Mouse (Mus musculus): ENCODE measurements at regions not wholly inside any gene's neighbourhood (a gene's known extent, or its start where the extent isn't known, plus 50 kb on each side); places are given as distances from the start of the nearest gene placed in this dataset.

- Histone ChIP-seq H3K27ac (no peak overlapping the region), H3K4me3 (replicated peaks) (no peak overlapping the region), H3K9me3 (replicated peaks) (no peaks in the 10 kb centered on the region), H3K4me1 (replicated peaks) (no peaks in the 10 kb centered on the region), H3K36me3 (no peaks in the 10 kb centered on the region), H3K9ac (no peak overlapping the region), H3K27me3 (no peaks in the 10 kb centered on the region), H3K4me2 (no peak overlapping the region)
- 50% methylated on average over 5 of the region's 5 CpGs for WGBS (ENCODE audit: insufficient replicate concordance)
- ATAC-seq (ENCODE audit: low read depth), result no peak
- DNase-seq, result no peak
Observed at GRCm38 (mm10) chr5:29030525-29030924, 165.3 kb upstream of the Rnf32 start.

- Histone ChIP-seq H3K9ac (no peak overlapping the region), H3K4me3 (replicated peaks) (no peak overlapping the region), H3K9me3 (replicated peaks) (no peaks in the 10 kb centered on the region), H3K36me3 (no peaks in the 10 kb centered on the region), H3K27ac (no peak overlapping the region), H3K4me1 (replicated peaks) (no peaks in the 10 kb centered on the region), H3K4me2 (no peak overlapping the region), H3K27me3 (no peaks in the 10 kb centered on the region)
- WGBS (ENCODE audit: insufficient replicate concordance), result 48% methylated on average over 5 of the region's 5 CpGs
- DNase-seq, result no peak
- no peak for ATAC-seq (ENCODE audit: low read depth)
Observed at GRCm38 (mm10) chr5:29029957-29030356, 165.8 kb upstream of the Rnf32 start.

- H3K27me3 ChIP-seq, result no peaks in the 10 kb centered on the region
- no peak overlapping the region for H3K4me2 ChIP-seq
- no peaks in the 10 kb centered on the region for H3K36me3 ChIP-seq
- ATAC-seq (ENCODE audit: low read depth) (no peak), DNase-seq (no peak)
- no peaks in the 10 kb centered on the region for H3K4me1 ChIP-seq (replicated peaks)
- H3K9me3 ChIP-seq (replicated peaks), result no peaks in the 10 kb centered on the region
- no peak overlapping the region for H3K4me3 ChIP-seq (replicated peaks)
- H3K27ac ChIP-seq, result no peak overlapping the region
- no peak overlapping the region for H3K9ac ChIP-seq
Observed at GRCm38 (mm10) chr5:29025045-29025444, 170.7 kb upstream of the Rnf32 start.

DNA sequence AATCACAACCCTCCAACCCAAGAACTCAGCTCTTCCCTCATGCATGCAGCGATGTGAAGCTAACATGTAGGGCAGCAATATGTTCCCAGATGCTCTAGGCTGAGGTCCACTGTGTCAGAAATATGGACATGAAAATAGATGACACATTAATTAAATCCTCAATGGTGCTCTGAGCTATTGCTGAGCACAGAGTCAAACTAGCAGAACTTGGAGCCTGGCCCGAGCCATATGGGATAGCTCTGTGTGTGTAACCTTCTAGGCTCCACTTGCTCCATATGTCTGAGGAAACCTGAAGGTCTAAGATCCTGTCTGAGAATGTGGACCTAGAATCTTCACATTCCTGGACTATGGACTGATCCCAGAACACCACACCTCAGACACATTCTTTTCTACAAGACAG, 203.0 kb upstream of the Rnf32 start:
- H3K9ac ChIP-seq, result no peak overlapping the region
- H3K4me2 ChIP-seq, result no peak overlapping the region
- no peaks in the 10 kb centered on the region for H3K27me3 ChIP-seq
- H3K36me3 ChIP-seq, result no peaks in the 10 kb centered on the region
- WGBS (ENCODE audit: insufficient replicate concordance), result 50% methylated on average over 2 of the region's 2 CpGs
- H3K4me1 ChIP-seq (replicated peaks), result no peaks in the 10 kb centered on the region
- no peak overlapping the region for H3K27ac ChIP-seq
- no peak for DNase-seq
- no peak overlapping the region for H3K4me3 ChIP-seq (replicated peaks)
- H3K9me3 ChIP-seq (replicated peaks), result no peaks in the 10 kb centered on the region
- ATAC-seq (ENCODE audit: low read depth), result no peak

GRCm38 (mm10) chr5:28979932-28980331, 215.9 kb upstream of the Rnf32 start:
- no peak for ATAC-seq (ENCODE audit: low read depth)
- H3K27ac ChIP-seq, result no peak overlapping the region
- H3K36me3 ChIP-seq, result no peaks in the 10 kb centered on the region
- no peaks in the 10 kb centered on the region for H3K9me3 ChIP-seq (replicated peaks)
- DNase-seq, result no peak
- no peaks in the 10 kb centered on the region for H3K4me1 ChIP-seq (replicated peaks)
- no peaks in the 10 kb centered on the region for H3K27me3 ChIP-seq
- WGBS (ENCODE audit: insufficient replicate concordance), result 30% methylated on average over 1 of the region's 1 CpGs
- H3K4me2 ChIP-seq, result no peak overlapping the region
- no peak overlapping the region for H3K4me3 ChIP-seq (replicated peaks)
- H3K9ac ChIP-seq, result no peak overlapping the region

- Histone ChIP-seq H3K4me2 (no peak overlapping the region), H3K36me3 (no peaks in the 10 kb centered on the region), H3K9ac (no peak overlapping the region), H3K27me3 (no peaks in the 10 kb centered on the region), H3K4me1 (replicated peaks) (no peaks in the 10 kb centered on the region), H3K9me3 (replicated peaks) (no peaks in the 10 kb centered on the region), H3K4me3 (replicated peaks) (no peak overlapping the region), H3K27ac (no peak overlapping the region)
- no peak for DNase-seq
- no peak for ATAC-seq (ENCODE audit: low read depth)
- WGBS (ENCODE audit: insufficient replicate concordance), result 59% methylated on average over 2 of the region's 2 CpGs
Observed at GRCm38 (mm10) chr5:28970404-28970803, 225.4 kb upstream of the Rnf32 start.

- no peak overlapping the region for H3K4me3 ChIP-seq (replicated peaks)
- H3K36me3 ChIP-seq, result no peaks in the 10 kb centered on the region
- no peaks in the 10 kb centered on the region for H3K9me3 ChIP-seq (replicated peaks)
- H3K9ac ChIP-seq, result no peak overlapping the region
- no peak overlapping the region for H3K27ac ChIP-seq
- no peaks in the 10 kb centered on the region for H3K4me1 ChIP-seq (replicated peaks)
- ATAC-seq (ENCODE audit: low read depth) (no peak), DNase-seq (no peak)
- no peaks in the 10 kb centered on the region for H3K27me3 ChIP-seq
- H3K4me2 ChIP-seq, result no peak overlapping the region
Observed at GRCm38 (mm10) chr5:28955036-28955435, 240.8 kb upstream of the Rnf32 start.

DNA sequence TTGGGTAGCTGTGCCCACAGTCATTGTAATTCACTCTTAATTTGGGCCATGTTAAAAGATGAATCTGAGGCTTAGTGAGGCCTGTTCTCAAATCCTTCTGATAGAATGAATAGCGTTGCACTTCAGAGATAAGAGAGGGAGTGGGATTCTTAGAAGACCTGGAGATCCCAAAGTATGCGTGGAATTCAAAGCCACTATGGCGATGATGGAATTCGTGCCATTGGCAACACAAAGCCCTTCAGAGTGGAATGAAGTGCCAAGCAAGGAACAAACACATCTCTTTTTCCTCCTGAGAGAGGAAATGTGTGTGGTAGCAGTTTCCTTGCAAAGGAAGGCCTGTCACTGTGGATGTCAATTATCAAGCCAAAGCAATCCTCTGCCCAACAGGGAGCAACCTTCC, 248.3 kb upstream of the Rnf32 start:
- Histone ChIP-seq H3K4me1 (replicated peaks) (no peaks in the 10 kb centered on the region; the same call in 1 of the 2 replicates), H3K9ac (no peak overlapping the region), H3K27ac (no peak overlapping the region), H3K9me3 (replicated peaks) (no peaks in the 10 kb centered on the region), H3K36me3 (no peaks in the 10 kb centered on the region), H3K27me3 (no peaks in the 10 kb centered on the region), H3K4me3 (replicated peaks) (no peak overlapping the region), H3K4me2 (no peak overlapping the region)
- DNase-seq (no peak), ATAC-seq (ENCODE audit: low read depth) (no peak)
- 44% methylated on average over 4 of the region's 4 CpGs for WGBS (ENCODE audit: insufficient replicate concordance)

- H3K4me3 ChIP-seq (replicated peaks), result no peak overlapping the region
- WGBS (ENCODE audit: insufficient replicate concordance), result 46% methylated on average over 13 of the region's 13 CpGs
- ATAC-seq (ENCODE audit: low read depth) (no peak), DNase-seq (no peak)
- H3K9ac ChIP-seq, result no peak overlapping the region
- H3K27me3 ChIP-seq, result no peaks in the 10 kb centered on the region
- H3K27ac ChIP-seq, result no peak overlapping the region
- H3K4me2 ChIP-seq, result no peak overlapping the region
- no peaks in the 10 kb centered on the region; the same call in 1 of the 2 replicates for H3K4me1 ChIP-seq (replicated peaks)
- H3K9me3 ChIP-seq (replicated peaks), result no peaks in the 10 kb centered on the region
- no peaks in the 10 kb centered on the region for H3K36me3 ChIP-seq
Observed at GRCm38 (mm10) chr5:28943571-28944316, 252.0 kb upstream of the Rnf32 start.

DNA sequence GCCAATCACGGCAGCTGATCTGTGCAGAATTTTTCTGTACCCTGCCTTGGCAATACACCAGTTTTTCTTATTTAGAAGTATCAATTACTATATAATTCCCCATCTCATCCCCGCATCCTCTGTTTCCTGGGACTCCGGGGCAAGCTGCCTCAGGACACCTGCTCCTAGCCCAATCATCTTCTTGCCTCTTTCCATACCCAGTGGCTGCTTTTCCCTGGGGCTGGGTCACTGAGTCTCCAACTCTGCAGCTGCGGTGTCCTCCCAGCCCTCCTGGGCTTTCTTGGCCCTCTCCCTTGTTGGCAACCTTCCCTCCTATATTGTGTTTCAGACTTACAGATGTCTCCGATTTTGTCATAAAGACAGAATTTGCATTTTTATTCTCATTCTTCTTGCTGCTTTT, 254.8 kb upstream of the Rnf32 start:
- H3K4me3 ChIP-seq (replicated peaks), result no peak overlapping the region
- no peaks in the 10 kb centered on the region; the same call in 1 of the 2 replicates for H3K4me1 ChIP-seq (replicated peaks)
- no peak overlapping the region for H3K9ac ChIP-seq
- ATAC-seq (ENCODE audit: low read depth), result no peak
- H3K27ac ChIP-seq, result no peak overlapping the region
- 69% methylated on average over 5 of the region's 5 CpGs for WGBS (ENCODE audit: insufficient replicate concordance)
- H3K4me2 ChIP-seq, result no peak overlapping the region
- no peaks in the 10 kb centered on the region for H3K36me3 ChIP-seq
- DNase-seq, result no peak
- H3K9me3 ChIP-seq (replicated peaks), result no peaks in the 10 kb centered on the region
- H3K27me3 ChIP-seq, result no peaks in the 10 kb centered on the region

DNA sequence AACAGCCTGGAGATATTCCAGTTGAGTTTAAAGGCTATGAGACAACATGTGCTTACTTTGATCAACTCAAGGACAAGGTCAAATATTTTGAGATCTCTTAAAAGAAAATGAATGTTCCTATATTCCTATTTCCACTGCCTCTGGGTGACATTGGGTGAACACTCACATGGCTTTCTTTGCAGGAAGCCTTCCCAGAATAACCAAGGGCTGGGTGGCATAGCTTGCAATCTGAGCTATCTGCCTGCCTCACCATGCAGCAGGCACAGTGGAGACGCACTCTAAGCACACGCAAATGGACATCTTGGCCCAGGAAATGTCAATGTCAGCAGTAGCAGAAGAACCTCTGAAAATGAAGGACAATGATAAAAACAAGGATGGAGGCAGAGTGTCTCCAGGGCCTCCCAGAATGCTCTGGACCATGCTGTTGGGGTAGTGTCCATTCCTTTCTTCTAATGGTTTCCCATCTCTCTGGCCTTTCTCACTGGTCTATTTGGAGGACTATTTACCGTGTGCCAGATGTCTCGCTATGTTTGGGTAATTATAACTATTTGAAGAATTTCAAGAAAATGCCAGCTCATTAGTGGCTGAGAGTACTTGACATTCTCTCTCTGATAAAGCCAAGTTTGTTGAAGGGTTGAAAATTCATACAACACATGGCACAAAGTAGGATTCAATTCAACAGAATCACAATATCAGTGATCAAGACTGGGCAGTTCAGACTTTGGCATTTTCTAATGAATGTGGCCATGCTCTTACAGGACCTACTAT, 276.3 kb upstream of the Rnf32 start:
- 75% methylated on average over 4 of the region's 4 CpGs for WGBS (ENCODE audit: insufficient replicate concordance)
- Histone ChIP-seq H3K36me3 (no peaks in the 10 kb centered on the region), H3K9ac (no peak overlapping the region), H3K27me3 (no peaks in the 10 kb centered on the region), H3K9me3 (replicated peaks) (no peaks in the 10 kb centered on the region), H3K4me1 (replicated peaks) (no peaks in the 10 kb centered on the region), H3K27ac (no peak overlapping the region), H3K4me3 (replicated peaks) (no peak overlapping the region), H3K4me2 (no peak overlapping the region)
- ATAC-seq (ENCODE audit: low read depth) (no peak), DNase-seq (no peak)

- ATAC-seq (ENCODE audit: low read depth) (no peak), DNase-seq (no peak)
- Histone ChIP-seq H3K27me3 (no peaks in the 10 kb centered on the region), H3K4me3 (replicated peaks) (no peak overlapping the region), H3K4me2 (no peak overlapping the region), H3K4me1 (replicated peaks) (no peaks in the 10 kb centered on the region), H3K9me3 (replicated peaks) (no peaks in the 10 kb centered on the region), H3K27ac (no peak overlapping the region), H3K36me3 (no peaks in the 10 kb centered on the region), H3K9ac (no peak overlapping the region)
- 34% methylated on average over 4 of the region's 4 CpGs for WGBS (ENCODE audit: insufficient replicate concordance)
Observed at GRCm38 (mm10) chr5:28904500-28904899, 291.3 kb upstream of the Rnf32 start.

Measured in liver, embryonic 13.5 days (tissue).